Mouse (Mus musculus) kidney, embryonic 15.5 days (tissue): ENCODE results near the gene Foxb2. TPM values are rescaled to one million over a fixed set of nuclear protein-coding genes. Genes with fewer than 3 reads are reported as not detected.

ENCODE experiments used
- ATAC-seq: fragments of 200-750 bp; cut with Nextera tagmentation; replicated peaks from 2 replicates; pipeline ENCODE4 v1.8.0; 2017; ENCODE audit warnings: moderate TSS enrichment; ENCODE audit not compliant: low FRiP score
- H3K27ac ChIP-seq: fragments of 300-500 bp; sonication (generic); 2 replicates; pipeline ENCODE4 v1.5.1; 2015; ENCODE audit warnings: mild to moderate bottlenecking, inconsistent platforms
- H3K27me3 ChIP-seq: fragments of 300-500 bp; sonication (generic); 2 replicates; pipeline ENCODE4 v1.6.1; 2015; ENCODE audit warnings: inconsistent platforms
- H3K36me3 ChIP-seq: fragments of 300-500 bp; sonication (generic); 2 replicates; pipeline ENCODE4 v1.6.1; 2015; ENCODE audit warnings: inconsistent platforms
- H3K4me1 ChIP-seq: fragments of 300-500 bp; sonication (generic); 2 replicates; pipeline ENCODE4 v1.6.1; 2015; ENCODE audit warnings: inconsistent platforms
- H3K4me2 ChIP-seq: fragments of 300-500 bp; sonication (generic); 2 replicates; pipeline ENCODE4 v1.6.1; 2015; ENCODE audit warnings: moderate library complexity, mild to moderate bottlenecking, inconsistent platforms
- H3K4me3 ChIP-seq: fragments of 300-500 bp; sonication (generic); replicated peaks from 2 replicates; pipeline ENCODE4 v1.5.1; 2015; ENCODE audit warnings: mild to moderate bottlenecking, inconsistent platforms
- H3K9ac ChIP-seq: fragments of 300-500 bp; sonication (generic); 2 replicates; pipeline ENCODE4 v1.6.1; 2015; ENCODE audit warnings: mild to moderate bottlenecking, inconsistent platforms
- H3K9me3 ChIP-seq: fragments of 300-500 bp; sonication (generic); replicated peaks from 2 replicates; pipeline ENCODE4 v1.6.1; 2016; ENCODE audit warnings: inconsistent platforms
- WGBS: fragments of 180-500 bp; shearing (Covaris S2); methylation state at CpG from one replicate; pipeline ENCODE4 v1.1.7; 2015; ENCODE audit warnings: mixed read lengths; 5-methylcytosine and 5-hydroxymethylcytosine counted together
- polyA plus RNA-seq: library from polyadenylated mRNA; unstranded; fragments of >200 nt; fragmentation: Nextera tagmentation; extraction: Ambion mirVana; gene quantifications from 2 replicates; pipeline ENCODE4 v1.2.1, GENCODE M21; 2015

Gene Foxb2
- polyA plus RNA-seq = not detected in 2 replicates

GRCm38 (mm10) chr19:16873221-16873861 lies at the start of gene Foxb2:
Gene Foxb2, minus strand, starts transcription at chr19:16873805.
- H3K9ac ChIP-seq = no peak within 1 kb of the TSS
- ATAC-seq = no peak
- H3K4me1 ChIP-seq = peaks cover 53% of the 10 kb centered on the region
- H3K36me3 ChIP-seq = no peaks in the 10 kb centered on the region
- H3K9me3 ChIP-seq = no peaks in the 10 kb centered on the region
- peak within 1 kb of the TSS; percentile 66 for H3K4me2 ChIP-seq
- peak within 1 kb of the TSS; percentile 39 for H3K4me3 ChIP-seq
- no peak within 1 kb of the TSS for H3K27ac ChIP-seq
- peaks cover 100% of the 10 kb centered on the region for H3K27me3 ChIP-seq
- WGBS = under 1% methylated on average over 40 of the region's 40 CpGs

GRCm38 (mm10) chr19:16911507-16911906 lies 37.9 kb upstream of the Foxb2 start:
- WGBS = 74% methylated on average over 5 of the region's 5 CpGs
- Histone ChIP-seq H3K4me3 (no peak overlapping the region), H3K27ac (no peak overlapping the region), H3K4me1 (no peaks in the 10 kb centered on the region), H3K4me2 (no peak overlapping the region), H3K9me3 (peaks cover 3% of the 10 kb centered on the region; the same call in 1 of the 2 replicates), H3K36me3 (no peaks in the 10 kb centered on the region), H3K9ac (no peak overlapping the region), H3K27me3 (no peaks in the 10 kb centered on the region)
- no peak for ATAC-seq

- WGBS = 62% methylated on average over 2 of the region's 2 CpGs
- Histone ChIP-seq H3K9ac (no peak overlapping the region), H3K4me1 (no peaks in the 10 kb centered on the region), H3K4me3 (no peak overlapping the region), H3K4me2 (no peak overlapping the region), H3K27me3 (no peaks in the 10 kb centered on the region), H3K27ac (no peak overlapping the region), H3K9me3 (no peaks in the 10 kb centered on the region), H3K36me3 (no peaks in the 10 kb centered on the region)
- ATAC-seq = no peak
Measured at GRCm38 (mm10) chr19:16903106-16903505, 29.5 kb upstream of the Foxb2 start.

GRCm38 (mm10) chr19:16899716-16900115 lies 26.1 kb upstream of the Foxb2 start:
- Histone ChIP-seq H3K9ac (no peak overlapping the region), H3K4me3 (no peak overlapping the region), H3K4me2 (no peak overlapping the region), H3K27me3 (no peaks in the 10 kb centered on the region), H3K36me3 (no peaks in the 10 kb centered on the region), H3K9me3 (no peaks in the 10 kb centered on the region), H3K4me1 (no peaks in the 10 kb centered on the region), H3K27ac (no peak overlapping the region)
- 53% methylated on average over 10 of the region's 10 CpGs for WGBS
- ATAC-seq = no peak

GRCm38 (mm10) chr19:16898576-16898975 lies 25.0 kb upstream of the Foxb2 start:
- Histone ChIP-seq H3K4me3 (no peak overlapping the region), H3K9ac (no peak overlapping the region), H3K9me3 (no peaks in the 10 kb centered on the region), H3K27me3 (no peaks in the 10 kb centered on the region), H3K36me3 (no peaks in the 10 kb centered on the region), H3K4me1 (no peaks in the 10 kb centered on the region), H3K27ac (no peak overlapping the region), H3K4me2 (no peak overlapping the region)
- ATAC-seq = no peak
- WGBS = 89% methylated on average over 5 of the region's 5 CpGs

- no peaks in the 10 kb centered on the region for H3K9me3 ChIP-seq
- ATAC-seq = no peak
- H3K4me2 ChIP-seq = no peak overlapping the region
- H3K27ac ChIP-seq = no peak overlapping the region
- no peaks in the 10 kb centered on the region for H3K36me3 ChIP-seq
- no peak overlapping the region for H3K9ac ChIP-seq
- H3K4me3 ChIP-seq = no peak overlapping the region
- 2% methylated on average over 17 of the region's 17 CpGs for WGBS
- H3K4me1 ChIP-seq = peaks cover 42% of the 10 kb centered on the region
- peaks cover 96% of the 10 kb centered on the region for H3K27me3 ChIP-seq
Measured at GRCm38 (mm10) chr19:16876458-16876770, 2.8 kb upstream of the Foxb2 start.

GRCm38 (mm10) chr19:16875631-16876457 lies 2.2 kb upstream of the Foxb2 start:
- Histone ChIP-seq H3K9me3 (no peaks in the 10 kb centered on the region), H3K4me2 (no peak overlapping the region), H3K9ac (no peak overlapping the region), H3K36me3 (no peaks in the 10 kb centered on the region), H3K27ac (no peak overlapping the region), H3K4me3 (0 out of 2 replicates have a peak overlapping the region, but pooled peaks have one; percentile 10), H3K27me3 (peaks cover 99% of the 10 kb centered on the region), H3K4me1 (peaks cover 47% of the 10 kb centered on the region)
- no peak for ATAC-seq
- under 1% methylated on average over 34 of the region's 34 CpGs for WGBS

- WGBS = under 1% methylated on average over 14 of the region's 14 CpGs
- H3K9me3 ChIP-seq = no peaks in the 10 kb centered on the region
- H3K27ac ChIP-seq = no peak overlapping the region
- H3K4me1 ChIP-seq = peaks cover 53% of the 10 kb centered on the region
- H3K9ac ChIP-seq = no peak overlapping the region
- peaks cover 99% of the 10 kb centered on the region for H3K27me3 ChIP-seq
- no peak overlapping the region; the same call in 1 of the 2 replicates for H3K4me2 ChIP-seq
- H3K36me3 ChIP-seq = no peaks in the 10 kb centered on the region
- ATAC-seq = no peak
- no peak overlapping the region for H3K4me3 ChIP-seq
Measured at GRCm38 (mm10) chr19:16874991-16875540, 1.5 kb upstream of the Foxb2 start.

GRCm38 (mm10) chr19:16873942-16874861 lies 597 bp upstream of the Foxb2 start:
- H3K27me3 ChIP-seq = peaks cover 100% of the 10 kb centered on the region
- no peak for ATAC-seq
- peak overlapping the region; percentile 66 for H3K4me2 ChIP-seq
- H3K9ac ChIP-seq = no peak overlapping the region
- peaks cover 53% of the 10 kb centered on the region for H3K4me1 ChIP-seq
- H3K27ac ChIP-seq = no peak overlapping the region
- H3K36me3 ChIP-seq = no peaks in the 10 kb centered on the region
- peak overlapping the region; percentile 39 for H3K4me3 ChIP-seq
- H3K9me3 ChIP-seq = no peaks in the 10 kb centered on the region
- WGBS = under 1% methylated on average over 54 of the region's 55 CpGs

GRCm38 (mm10) chr19:16872331-16873180 lies 1.0 kb downstream of the Foxb2 start:
- Histone ChIP-seq H3K36me3 (no peaks in the 10 kb centered on the region), H3K9ac (no peak overlapping the region), H3K9me3 (no peaks in the 10 kb centered on the region), H3K4me3 (peak overlapping the region; percentile 39), H3K4me2 (peak overlapping the region; percentile 66), H3K27me3 (peaks cover 100% of the 10 kb centered on the region), H3K27ac (no peak overlapping the region), H3K4me1 (peaks cover 53% of the 10 kb centered on the region)
- peak; percentile 74 for ATAC-seq
- under 1% methylated on average over 85 of the region's 88 CpGs for WGBS

- no peak overlapping the region for H3K27ac ChIP-seq
- under 1% methylated on average over 24 of the region's 24 CpGs for WGBS
- no peak overlapping the region for H3K4me3 ChIP-seq
- H3K9me3 ChIP-seq = no peaks in the 10 kb centered on the region
- no peak overlapping the region for H3K4me2 ChIP-seq
- no peaks in the 10 kb centered on the region for H3K36me3 ChIP-seq
- no peak overlapping the region for H3K9ac ChIP-seq
- H3K4me1 ChIP-seq = peaks cover 48% of the 10 kb centered on the region
- H3K27me3 ChIP-seq = peaks cover 100% of the 10 kb centered on the region
- no peak for ATAC-seq
Measured at GRCm38 (mm10) chr19:16871192-16871760, 2.3 kb downstream of the Foxb2 start.
